Mouse (Mus musculus) lung, embryonic 15.5 days (tissue): ENCODE measurements around the gene Exoc4. TPM values are rescaled to one million over a fixed set of nuclear protein-coding genes. Genes with fewer than 3 reads are reported as not detected.

ENCODE experiments used
- ATAC-seq: fragments of 200-750 bp; cut with Nextera tagmentation; 2 replicates; pipeline ENCODE4 v1.8.0; 2017; ENCODE audit warnings: moderate number of reproducible peaks, borderline replicate concordance; ENCODE audit not compliant: low FRiP score, low TSS enrichment; ENCODE audit errors: extremely low read depth
- H3K27ac ChIP-seq: fragments of 300-500 bp; sonication (generic); 2 replicates; pipeline ENCODE4 v1.5.1; 2015; ENCODE audit warnings: moderate library complexity, mild to moderate bottlenecking, inconsistent platforms
- H3K27me3 ChIP-seq: fragments of 300-500 bp; sonication (generic); 2 replicates; pipeline ENCODE4 v1.6.1; 2015; ENCODE audit warnings: inconsistent platforms
- H3K36me3 ChIP-seq: fragments of 300-500 bp; sonication (generic); 2 replicates; pipeline ENCODE4 v1.6.1; 2015; ENCODE audit warnings: inconsistent platforms
- H3K4me1 ChIP-seq: fragments of 300-500 bp; sonication (generic); 2 replicates; pipeline ENCODE4 v1.6.1; 2015; ENCODE audit warnings: inconsistent platforms
- H3K4me2 ChIP-seq: fragments of 300-500 bp; sonication (generic); 2 replicates; pipeline ENCODE4 v1.6.1; 2015; ENCODE audit warnings: inconsistent platforms, mild to moderate bottlenecking, moderate library complexity
- H3K4me3 ChIP-seq: fragments of 300-500 bp; sonication (generic); 2 replicates; pipeline ENCODE4 v1.5.1; 2015; ENCODE audit warnings: mild to moderate bottlenecking, inconsistent platforms
- H3K9ac ChIP-seq: fragments of 300-500 bp; sonication (generic); 2 replicates; pipeline ENCODE4 v1.6.1; 2015; ENCODE audit warnings: inconsistent platforms
- H3K9me3 ChIP-seq: fragments of 300-500 bp; sonication (generic); 2 replicates; pipeline ENCODE4 v1.6.1; 2016; ENCODE audit warnings: inconsistent platforms
- WGBS: fragments of 180-500 bp; shearing (Covaris S2); methylation state at CpG from one replicate; pipeline ENCODE4 v1.1.7; 2015; 5-methylcytosine and 5-hydroxymethylcytosine counted together
- polyA plus RNA-seq: library from polyadenylated mRNA; unstranded; fragments of >200 nt; fragmentation: Nextera tagmentation; extraction: Ambion mirVana; gene quantifications from 2 replicates; pipeline ENCODE4 v1.2.1, GENCODE M21; 2015

Exoc4 gene
- polyA plus RNA-seq, 1 experiment from 2014 or later: 40.8 TPM

DNA sequence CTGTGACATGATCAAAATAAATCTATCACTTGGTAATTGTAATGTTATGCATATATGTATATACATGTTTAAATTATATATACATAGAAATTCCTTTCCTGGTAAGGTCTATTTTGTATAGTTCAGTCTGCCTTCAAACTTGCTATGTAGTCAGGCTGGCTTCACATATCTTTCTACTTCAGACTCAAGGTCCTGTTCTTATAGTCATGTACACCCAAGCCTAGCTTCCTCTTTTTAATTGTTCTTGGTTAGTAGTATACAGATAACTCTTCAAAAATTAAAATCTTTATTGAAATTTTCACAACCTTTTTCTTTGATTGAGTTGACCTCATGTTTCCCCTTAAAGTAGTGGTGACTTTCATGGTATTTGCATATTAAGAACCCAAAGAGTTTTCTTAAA is 176.1 kb downstream of the Exoc4 start:
- Histone ChIP-seq H3K27me3 (no peaks in the 10 kb centered on the region), H3K4me1 (no peaks in the 10 kb centered on the region), H3K36me3 (no peaks in the 10 kb centered on the region), H3K9ac (no peak overlapping the region), H3K9me3 (no peaks in the 10 kb centered on the region), H3K4me3 (no peak overlapping the region), H3K27ac (no peak overlapping the region), H3K4me2 (no peak overlapping the region)
- ATAC-seq: no peak

DNA sequence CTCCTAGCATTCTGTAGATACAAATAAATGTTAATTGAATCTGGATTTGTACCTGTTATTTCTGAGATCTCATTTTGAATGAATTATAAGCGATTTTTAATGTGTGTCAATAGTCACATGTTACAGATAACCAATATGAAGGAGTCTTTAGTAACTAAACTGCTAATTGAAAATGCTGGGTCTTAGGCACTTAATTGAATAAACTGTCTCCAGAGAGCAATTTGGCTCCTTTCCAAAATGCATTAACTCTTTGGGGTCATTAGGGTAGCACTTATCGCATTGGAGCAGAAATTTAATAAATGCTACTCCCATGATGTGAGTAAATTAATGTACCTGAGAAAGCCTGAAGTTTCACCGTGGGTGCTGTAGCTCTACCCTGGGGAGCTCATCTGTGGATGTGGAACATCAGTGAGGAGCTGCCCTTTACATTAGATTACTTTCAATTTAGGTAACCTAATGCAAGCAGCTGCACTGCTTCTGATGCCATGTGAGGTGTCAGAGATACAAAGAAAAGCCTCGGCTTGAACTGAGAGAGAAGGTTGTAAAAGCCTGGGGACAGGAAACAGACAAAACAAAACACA is 182.4 kb downstream of the Exoc4 start:
- Histone ChIP-seq H3K9ac (no peak overlapping the region), H3K27me3 (no peaks in the 10 kb centered on the region), H3K36me3 (no peaks in the 10 kb centered on the region), H3K9me3 (no peaks in the 10 kb centered on the region), H3K4me3 (no peak overlapping the region), H3K4me1 (no peaks in the 10 kb centered on the region), H3K4me2 (no peak overlapping the region), H3K27ac (no peak overlapping the region)
- WGBS: 47% methylated on average over 4 of the region's 4 CpGs
- no peak for ATAC-seq

DNA sequence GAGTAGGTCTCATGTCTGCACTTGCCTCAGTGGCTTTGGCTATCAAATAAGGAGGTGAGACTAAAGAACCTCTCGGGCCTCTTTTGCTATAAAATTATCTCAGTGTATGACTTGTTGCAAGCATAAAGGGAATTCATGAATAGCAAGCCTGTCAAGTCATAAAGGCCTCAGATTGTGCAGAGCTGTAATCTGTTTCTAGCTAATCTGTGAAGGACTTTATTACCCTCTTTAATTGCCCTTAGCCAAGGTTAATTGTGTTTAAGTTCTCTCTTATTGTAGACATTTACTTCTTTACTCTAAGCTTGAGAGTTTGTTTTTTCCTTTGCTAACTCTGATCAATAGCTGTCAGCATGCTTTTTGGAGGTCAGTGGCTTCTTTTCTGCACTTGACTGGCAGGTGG is 191.6 kb downstream of the Exoc4 start:
- no peaks in the 10 kb centered on the region for H3K4me1 ChIP-seq
- H3K27me3 ChIP-seq: no peaks in the 10 kb centered on the region
- no peak overlapping the region for H3K27ac ChIP-seq
- H3K4me3 ChIP-seq: no peak overlapping the region
- H3K9ac ChIP-seq: no peak overlapping the region
- H3K9me3 ChIP-seq: no peaks in the 10 kb centered on the region
- ATAC-seq: no peak; the same call in 1 of the 2 replicates
- H3K36me3 ChIP-seq: no peaks in the 10 kb centered on the region
- whole genome bisulfite sequencing: 40% methylated on average over 1 of the region's 1 CpGs
- no peak overlapping the region for H3K4me2 ChIP-seq

DNA sequence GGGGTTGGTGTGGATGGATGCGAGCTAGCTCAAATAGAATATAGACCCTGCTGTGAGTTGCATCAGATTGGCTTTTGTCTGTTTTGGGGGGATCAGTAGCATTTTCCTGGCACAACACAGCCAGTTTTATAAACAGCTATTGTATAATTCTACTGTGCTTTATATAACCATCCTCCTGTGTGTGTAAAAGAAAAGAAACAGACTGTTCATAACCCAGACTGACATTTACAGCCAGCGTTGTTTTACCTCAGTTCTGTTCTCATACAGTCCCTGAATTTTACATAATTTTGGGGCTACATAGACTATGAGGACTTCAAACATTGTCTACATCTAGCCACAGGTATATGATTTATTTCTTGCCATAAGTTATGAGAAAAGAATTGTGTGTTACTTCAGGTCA is 204.9 kb downstream of the Exoc4 start:
- H3K4me3 ChIP-seq: no peak overlapping the region
- H3K4me2 ChIP-seq: no peak overlapping the region
- no peaks in the 10 kb centered on the region for H3K36me3 ChIP-seq
- WGBS: 89% methylated on average over 2 of the region's 2 CpGs
- no peaks in the 10 kb centered on the region for H3K9me3 ChIP-seq
- no peaks in the 10 kb centered on the region for H3K27me3 ChIP-seq
- no peaks in the 10 kb centered on the region for H3K4me1 ChIP-seq
- no peak for ATAC-seq
- no peak overlapping the region for H3K27ac ChIP-seq
- H3K9ac ChIP-seq: no peak overlapping the region

DNA sequence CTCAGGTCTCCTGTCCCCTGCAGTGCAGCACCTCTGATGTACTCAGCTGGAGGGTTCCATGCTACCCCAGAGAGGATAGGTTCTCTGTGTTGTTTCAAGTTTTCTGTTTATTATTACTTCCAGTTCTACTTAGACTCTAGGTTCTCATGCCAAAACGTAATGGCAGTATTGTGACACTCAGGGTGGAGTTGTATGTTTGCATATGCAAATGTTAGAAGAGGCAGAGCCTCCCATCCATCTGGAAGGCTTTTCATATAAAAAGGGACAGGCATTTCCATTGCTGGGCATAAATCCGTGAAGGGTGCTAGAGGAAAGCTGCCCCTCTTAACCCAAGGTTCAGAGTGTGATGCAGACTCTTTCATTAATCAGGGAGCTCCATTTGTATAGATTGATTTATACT is 205.5 kb downstream of the Exoc4 start:
- no peak for ATAC-seq
- H3K36me3 ChIP-seq: no peaks in the 10 kb centered on the region
- 61% methylated on average over 2 of the region's 2 CpGs for WGBS
- H3K4me1 ChIP-seq: no peaks in the 10 kb centered on the region
- no peak overlapping the region for H3K27ac ChIP-seq
- no peaks in the 10 kb centered on the region for H3K27me3 ChIP-seq
- no peaks in the 10 kb centered on the region for H3K9me3 ChIP-seq
- no peak overlapping the region for H3K9ac ChIP-seq
- H3K4me3 ChIP-seq: no peak overlapping the region
- no peak overlapping the region for H3K4me2 ChIP-seq

DNA sequence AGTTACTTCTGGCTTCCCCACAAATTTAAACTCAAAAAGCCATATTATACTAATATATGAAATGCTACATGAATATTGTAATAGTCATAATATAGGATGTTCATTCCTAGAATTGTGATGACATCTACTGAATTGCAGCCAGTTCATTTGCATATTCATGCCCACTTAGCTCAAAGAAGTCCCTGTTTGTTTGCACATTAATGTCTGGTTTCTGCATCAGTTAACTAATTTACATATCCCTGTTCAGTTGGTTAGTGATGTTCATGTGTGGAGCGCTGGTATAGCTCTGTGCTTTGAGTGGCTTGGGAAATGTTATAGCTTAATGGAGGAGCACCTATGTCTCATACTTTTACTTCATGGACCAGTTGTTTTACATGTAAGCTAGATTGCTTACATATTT is 206.4 kb downstream of the Exoc4 start:
- H3K36me3 ChIP-seq: no peaks in the 10 kb centered on the region
- H3K27ac ChIP-seq: no peak overlapping the region
- H3K27me3 ChIP-seq: no peaks in the 10 kb centered on the region
- ATAC-seq: no peak
- WGBS: 94% methylated on average over 1 of the region's 1 CpGs
- no peaks in the 10 kb centered on the region for H3K4me1 ChIP-seq
- no peak overlapping the region for H3K9ac ChIP-seq
- H3K4me2 ChIP-seq: no peak overlapping the region
- no peak overlapping the region for H3K4me3 ChIP-seq
- no peaks in the 10 kb centered on the region for H3K9me3 ChIP-seq

DNA sequence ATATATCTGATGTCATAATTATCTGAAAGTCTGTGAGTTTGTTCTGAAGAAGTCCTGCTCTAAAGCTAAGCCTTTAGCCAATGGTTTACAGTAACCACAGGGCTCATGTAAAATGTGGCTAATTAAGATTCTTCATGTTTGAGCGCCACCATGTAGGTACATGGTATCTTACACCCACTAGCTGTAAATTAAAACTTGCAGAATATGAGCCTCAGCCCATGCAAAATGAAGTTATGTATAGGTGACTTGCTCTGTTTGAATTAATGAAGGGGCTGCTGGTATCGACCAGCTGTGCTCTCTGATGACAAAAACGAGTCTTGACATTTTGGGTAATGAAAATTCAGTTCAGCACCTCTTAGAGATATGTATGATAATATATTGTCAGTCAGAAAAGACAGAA is 216.0 kb downstream of the Exoc4 start:
- Histone ChIP-seq H3K4me2 (no peak overlapping the region), H3K27me3 (no peaks in the 10 kb centered on the region), H3K9me3 (no peaks in the 10 kb centered on the region), H3K4me3 (no peak overlapping the region), H3K9ac (no peak overlapping the region), H3K36me3 (no peaks in the 10 kb centered on the region), H3K4me1 (no peaks in the 10 kb centered on the region), H3K27ac (no peak overlapping the region)
- no peak for ATAC-seq
- WGBS: 73% methylated on average over 3 of the region's 3 CpGs

DNA sequence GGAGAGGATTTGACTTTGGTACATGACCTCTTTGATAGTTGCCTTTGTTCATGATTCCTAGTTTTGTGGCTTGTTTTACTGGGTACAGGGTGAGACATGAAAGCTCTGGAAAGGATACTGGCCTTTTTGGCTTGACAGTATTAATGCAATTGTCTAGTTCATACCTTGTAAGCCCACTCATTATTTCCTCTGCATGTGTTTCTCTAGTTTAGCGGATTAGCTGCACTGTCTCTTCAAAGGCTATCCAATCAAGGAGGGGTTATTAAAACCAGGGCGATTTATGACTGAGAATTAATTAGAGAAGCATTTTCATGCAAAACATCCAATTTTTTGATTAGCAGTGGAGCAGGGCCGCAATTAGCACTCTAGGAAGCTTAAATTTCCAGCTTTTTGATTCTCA is 216.5 kb downstream of the Exoc4 start:
- 83% methylated on average over 3 of the region's 3 CpGs for WGBS
- no peak overlapping the region for H3K27ac ChIP-seq
- no peak overlapping the region for H3K9ac ChIP-seq
- H3K4me3 ChIP-seq: no peak overlapping the region
- no peaks in the 10 kb centered on the region for H3K36me3 ChIP-seq
- H3K4me1 ChIP-seq: no peaks in the 10 kb centered on the region
- H3K27me3 ChIP-seq: no peaks in the 10 kb centered on the region
- H3K4me2 ChIP-seq: no peak overlapping the region
- no peak for ATAC-seq
- H3K9me3 ChIP-seq: no peaks in the 10 kb centered on the region

DNA sequence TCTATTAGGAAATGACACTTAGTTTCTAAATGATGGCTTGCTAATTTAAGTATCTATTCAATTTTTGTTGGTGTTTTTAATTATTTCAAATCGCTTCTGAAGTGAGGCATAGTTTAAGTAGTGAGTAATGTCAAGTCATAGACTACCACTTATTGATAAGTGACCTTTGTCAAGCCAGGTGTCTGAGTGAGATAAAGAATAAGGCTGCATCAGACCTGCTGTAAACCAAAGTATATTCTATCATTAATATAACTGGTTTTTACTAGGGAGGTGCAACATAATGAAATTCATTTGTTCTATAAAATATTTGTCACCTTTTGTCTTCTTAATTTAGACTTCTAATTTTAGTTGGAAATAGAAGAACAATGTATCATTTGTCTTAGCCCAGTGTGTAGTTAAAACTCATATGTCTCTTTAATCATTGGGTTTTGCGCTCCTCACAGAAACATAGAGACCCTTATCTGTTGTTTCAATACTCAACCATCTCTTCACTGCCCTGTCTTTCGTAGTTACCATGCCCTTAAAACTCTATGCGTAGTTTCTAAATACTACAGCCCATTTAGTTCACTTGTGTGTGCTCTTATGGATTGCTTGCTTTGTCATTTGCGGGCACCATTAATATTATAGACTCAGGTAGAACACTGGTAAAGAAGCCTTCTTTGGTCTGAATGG is 217.4 kb downstream of the Exoc4 start:
- 74% methylated on average over 5 of the region's 5 CpGs for WGBS

DNA sequence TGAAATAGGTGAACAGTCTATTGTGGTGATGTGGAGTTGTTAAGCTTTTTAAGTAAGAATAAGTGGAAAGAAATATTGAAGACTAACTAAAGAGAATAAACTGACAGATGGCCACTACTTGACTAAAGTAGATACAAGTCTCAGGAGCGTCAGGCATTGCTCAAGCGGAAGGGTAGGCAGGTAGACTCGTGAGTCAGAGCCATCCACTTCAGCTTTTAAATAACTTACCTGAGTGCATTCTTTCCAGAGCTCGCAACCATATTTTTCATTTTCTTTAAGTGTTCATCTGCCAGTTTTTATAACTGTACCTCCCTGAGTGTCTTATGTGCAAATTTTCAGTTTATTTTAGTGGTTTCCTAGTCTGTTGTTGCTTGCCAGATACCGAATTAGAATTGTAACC is 219.6 kb downstream of the Exoc4 start:
- 79% methylated on average over 5 of the region's 5 CpGs for WGBS
- no peak for ATAC-seq
- no peaks in the 10 kb centered on the region for H3K27me3 ChIP-seq

More for the DNA sequence above, 217.4 kb downstream of the Exoc4 start:
- no peak overlapping the region for H3K4me3 ChIP-seq
- no peaks in the 10 kb centered on the region for H3K9me3 ChIP-seq
- H3K36me3 ChIP-seq: no peaks in the 10 kb centered on the region
- no peak for ATAC-seq
- H3K27ac ChIP-seq: no peak overlapping the region
- H3K27me3 ChIP-seq: no peaks in the 10 kb centered on the region
- no peaks in the 10 kb centered on the region for H3K4me1 ChIP-seq
- H3K4me2 ChIP-seq: no peak overlapping the region
- H3K9ac ChIP-seq: no peak overlapping the region

DNA sequence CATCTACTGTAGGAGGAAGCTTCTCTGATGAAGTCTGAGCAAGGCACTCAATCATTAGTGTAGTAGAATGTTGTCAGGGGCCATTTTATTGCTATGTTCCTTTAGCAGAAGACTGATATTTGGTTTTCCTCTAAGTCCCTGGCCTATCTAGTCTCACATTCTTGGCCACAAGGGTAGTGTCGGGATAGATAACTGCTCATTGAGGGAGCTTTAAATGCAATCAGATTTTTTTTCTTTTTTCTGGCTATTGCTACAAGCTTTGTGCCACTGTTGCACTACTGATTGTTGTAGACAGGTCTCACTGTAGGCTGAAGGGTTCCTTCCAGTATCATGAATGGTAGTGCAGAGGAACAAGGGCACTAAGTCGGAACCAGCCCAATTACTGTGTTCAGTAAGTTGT is 227.2 kb downstream of the Exoc4 start:
- Histone ChIP-seq H3K36me3 (no peaks in the 10 kb centered on the region), H3K27ac (no peak overlapping the region), H3K4me2 (no peak overlapping the region), H3K9ac (no peak overlapping the region), H3K4me3 (no peak overlapping the region), H3K9me3 (no peaks in the 10 kb centered on the region), H3K4me1 (no peaks in the 10 kb centered on the region), H3K27me3 (no peaks in the 10 kb centered on the region)
- no peak for ATAC-seq
- WGBS: 87% methylated on average over 2 of the region's 2 CpGs

More for the DNA sequence above, 219.6 kb downstream of the Exoc4 start:
- H3K9ac ChIP-seq: no peak overlapping the region
- no peak overlapping the region for H3K4me3 ChIP-seq
- no peaks in the 10 kb centered on the region for H3K36me3 ChIP-seq
- H3K9me3 ChIP-seq: no peaks in the 10 kb centered on the region
- no peak overlapping the region for H3K27ac ChIP-seq
- H3K4me2 ChIP-seq: no peak overlapping the region
- H3K4me1 ChIP-seq: no peaks in the 10 kb centered on the region

DNA sequence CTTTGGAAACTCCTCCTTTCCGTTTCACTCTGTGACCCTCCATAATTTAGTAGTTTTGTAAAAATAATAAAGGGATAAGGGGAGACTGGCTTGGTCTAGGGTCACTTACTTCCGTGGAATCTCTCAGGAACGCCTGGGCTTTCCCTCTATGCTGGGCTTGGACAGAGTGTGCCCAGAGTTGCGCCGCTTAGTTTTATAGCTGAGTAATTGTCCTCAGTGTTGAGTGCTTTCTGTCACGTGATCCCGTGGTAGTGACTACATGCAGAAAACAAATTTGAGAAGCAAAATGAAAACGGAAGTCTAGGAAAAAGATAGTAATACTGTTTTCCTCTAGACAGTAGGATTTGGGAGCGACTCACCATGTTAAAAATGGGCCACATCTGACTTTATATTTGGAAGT is 235.7 kb downstream of the Exoc4 start:
- H3K9ac ChIP-seq: no peak overlapping the region
- no peaks in the 10 kb centered on the region for H3K9me3 ChIP-seq
- H3K4me3 ChIP-seq: no peak overlapping the region
- 83% methylated on average over 9 of the region's 9 CpGs for WGBS
- no peak for ATAC-seq
- H3K4me1 ChIP-seq: no peaks in the 10 kb centered on the region
- H3K4me2 ChIP-seq: no peak overlapping the region
- no peak overlapping the region for H3K27ac ChIP-seq
- H3K36me3 ChIP-seq: no peaks in the 10 kb centered on the region
- H3K27me3 ChIP-seq: no peaks in the 10 kb centered on the region

DNA sequence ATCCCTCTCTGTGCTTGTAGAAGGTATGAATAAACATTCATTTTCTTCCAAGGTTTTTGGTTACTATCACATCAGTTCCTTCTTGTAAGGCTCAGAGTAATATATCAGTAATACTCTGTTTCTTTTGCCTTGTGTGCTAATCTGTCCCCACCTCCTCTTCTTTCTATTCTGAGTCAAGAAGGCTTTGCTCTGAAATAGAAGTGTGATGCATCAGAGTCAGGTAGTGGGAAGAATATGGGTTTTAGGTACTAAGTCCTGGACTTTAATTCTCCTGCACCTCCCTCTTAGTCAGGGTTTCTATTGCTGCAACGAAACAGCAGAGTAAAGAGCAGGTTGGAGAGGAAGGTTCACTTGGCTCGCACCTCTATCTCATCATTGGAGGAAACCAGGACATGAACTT is 240.9 kb downstream of the Exoc4 start:
- no peak overlapping the region for H3K9ac ChIP-seq
- H3K36me3 ChIP-seq: no peaks in the 10 kb centered on the region
- H3K9me3 ChIP-seq: no peaks in the 10 kb centered on the region
- H3K4me1 ChIP-seq: no peaks in the 10 kb centered on the region
- H3K27ac ChIP-seq: no peak overlapping the region
- H3K4me3 ChIP-seq: no peak overlapping the region
- no peak overlapping the region for H3K4me2 ChIP-seq
- ATAC-seq: no peak
- WGBS: 93% methylated on average over 2 of the region's 2 CpGs
- H3K27me3 ChIP-seq: no peaks in the 10 kb centered on the region
